Mouse (Mus musculus): ENCODE data around the gene Dleu7.

GRCm38 (mm10) chr14:62329631-62330030, 36.8 kb upstream of the Dleu7 start:
- TF ChIP-seq CTCF (IDR thresholded peaks at IDR 0.05; ENCODE audit: borderline replicate concordance, insufficient read depth, low read length) (no peak), POLR2A (IDR thresholded peaks at IDR 0.05; ENCODE audit: low read depth, low read length) (no peak)
